Mouse (Mus musculus) embryonic fibroblast, embryonic 13.5 days (primary cell): ENCODE data around the gene Hmcn1.

ENCODE experiments used
- CTCF ChIP-seq: IDR thresholded peaks from 2 replicates; pipeline ENCODE4 v1.5.1; 2011; ENCODE audit warnings: mild to moderate bottlenecking, control low read depth, low read length, moderate library complexity, borderline replicate concordance; ENCODE audit not compliant: insufficient read depth
- POLR2A ChIP-seq: IDR thresholded peaks from 2 replicates; pipeline ENCODE4 v1.6.1; 2011; ENCODE audit warnings: low read depth, mild to moderate bottlenecking, control low read depth, low read length, moderate library complexity

- no peak for TF ChIP-seq CTCF
- TF ChIP-seq POLR2A = no peak
Observed at GRCm38 (mm10) chr1:150874025-150874424, 119.2 kb downstream of the Hmcn1 start.
